Mouse (Mus musculus) hindbrain, embryonic 12.5 days (tissue): ENCODE data around the gene Fars2. TPM values are rescaled to one million over a fixed set of nuclear protein-coding genes. Genes with fewer than 3 reads are reported as not detected.
A peak's percentile ranks its signal among the peaks of the same experiment; 100 is the strongest.

ENCODE experiments used
- ATAC-seq: fragments of 200-750 bp; cut with Nextera tagmentation; 2 replicates; pipeline ENCODE4 v1.8.0; 2017; ENCODE audit warnings: moderate TSS enrichment; ENCODE audit not compliant: low FRiP score
- H3K27ac ChIP-seq: fragments of 300-500 bp; sonication (generic); 2 replicates; pipeline ENCODE4 v1.5.1; 2016; ENCODE audit warnings: mild to moderate bottlenecking
- H3K27me3 ChIP-seq: fragments of 300-500 bp; sonication (generic); 2 replicates; pipeline ENCODE4 v1.6.1; 2016; ENCODE audit warnings: mild to moderate bottlenecking
- H3K36me3 ChIP-seq: fragments of 300-500 bp; sonication (generic); 2 replicates; pipeline ENCODE4 v1.6.1; 2016; ENCODE audit warnings: mild to moderate bottlenecking
- H3K4me1 ChIP-seq: fragments of 300-500 bp; sonication (generic); 2 replicates; pipeline ENCODE4 v1.6.1; 2016
- H3K4me2 ChIP-seq: fragments of 300-500 bp; sonication (generic); replicated peaks from 2 replicates; pipeline ENCODE4 v1.6.1; 2016; ENCODE audit warnings: mild to moderate bottlenecking
- H3K4me3 ChIP-seq: fragments of 300-500 bp; sonication (generic); 2 replicates; pipeline ENCODE4 v1.5.1; 2016; ENCODE audit warnings: mild to moderate bottlenecking
- H3K9ac ChIP-seq: fragments of 300-500 bp; sonication (generic); 2 replicates; pipeline ENCODE4 v1.6.1; 2016; ENCODE audit warnings: mild to moderate bottlenecking, moderate library complexity
- H3K9me3 ChIP-seq: fragments of 300-500 bp; sonication (generic); replicated peaks from 2 replicates; pipeline ENCODE4 v1.6.1; 2016; ENCODE audit warnings: mild to moderate bottlenecking
- WGBS: fragments of 180-500 bp; shearing (Covaris S2); methylation state at CpG from one replicate; pipeline ENCODE4 v1.1.7; 2016; 5-methylcytosine and 5-hydroxymethylcytosine counted together
- polyA plus RNA-seq: library from polyadenylated mRNA; unstranded; fragments of >200 nt; fragmentation: Nextera tagmentation; extraction: Ambion mirVana; gene quantifications from 2 replicates; pipeline ENCODE4 v1.2.1, GENCODE M21; 2016

Gene Fars2
- polyA plus RNA-seq, 1 experiment from 2014 or later, result 27.8 TPM

DNA sequence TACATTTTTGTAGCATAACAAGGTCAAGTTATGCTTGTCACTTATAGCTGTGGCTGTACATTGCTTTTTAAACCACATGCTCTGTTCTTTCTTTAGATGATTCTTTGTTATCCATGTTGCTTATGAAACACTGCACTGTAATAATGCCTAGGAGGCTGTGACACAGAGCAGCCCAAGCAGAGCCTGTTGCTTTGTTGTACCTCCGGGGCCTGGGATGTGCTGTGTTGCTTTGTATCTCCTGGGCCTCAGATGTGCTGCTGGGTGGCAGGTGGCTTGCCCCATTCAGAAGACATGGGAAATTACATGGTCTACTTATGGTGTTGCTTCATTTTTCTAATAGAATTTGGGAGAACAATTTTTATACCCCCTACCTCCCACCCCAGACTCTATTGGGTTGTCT lies 166.9 kb downstream of the Fars2 start:
- no peak overlapping the region for H3K4me2 ChIP-seq
- H3K36me3 ChIP-seq, result no peaks in the 10 kb centered on the region
- ATAC-seq, result no peak
- H3K9me3 ChIP-seq, result no peaks in the 10 kb centered on the region
- H3K27ac ChIP-seq, result peak overlapping the region; percentile 64; the same call in 1 of the 2 replicates
- no peak overlapping the region for H3K4me3 ChIP-seq
- peaks cover 29% of the 10 kb centered on the region for H3K27me3 ChIP-seq
- no peak overlapping the region for H3K9ac ChIP-seq
- peaks cover 23% of the 10 kb centered on the region for H3K4me1 ChIP-seq
- 35% methylated on average over 1 of the region's 1 CpGs for WGBS

DNA sequence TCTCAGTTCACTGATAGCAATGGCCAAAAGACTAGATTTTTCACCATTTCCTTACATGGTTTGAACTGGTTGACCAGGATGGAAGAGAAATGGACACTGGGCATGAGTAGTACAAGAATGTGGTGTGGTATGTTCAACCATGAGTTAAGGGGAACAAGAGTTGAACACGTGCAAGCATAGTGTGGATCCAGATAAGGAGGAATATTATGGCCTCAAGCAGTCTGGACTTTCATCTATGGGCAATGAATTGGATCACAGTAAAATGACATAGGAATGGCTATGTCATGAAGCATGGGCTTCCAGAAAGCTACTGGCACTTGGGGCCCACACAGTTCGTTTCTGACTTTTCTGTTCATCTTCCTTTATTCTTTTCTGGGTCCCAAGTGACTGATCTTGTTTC lies 168.0 kb downstream of the Fars2 start:
- Histone ChIP-seq H3K27me3 (peaks cover 31% of the 10 kb centered on the region), H3K9ac (no peak overlapping the region), H3K27ac (0 out of 2 replicates have a peak overlapping the region, but pooled peaks have one; percentile 64), H3K36me3 (no peaks in the 10 kb centered on the region), H3K4me2 (no peak overlapping the region), H3K4me3 (no peak overlapping the region), H3K4me1 (peaks cover 23% of the 10 kb centered on the region), H3K9me3 (no peaks in the 10 kb centered on the region)
- ATAC-seq, result no peak
- 84% methylated on average over 2 of the region's 2 CpGs for WGBS

DNA sequence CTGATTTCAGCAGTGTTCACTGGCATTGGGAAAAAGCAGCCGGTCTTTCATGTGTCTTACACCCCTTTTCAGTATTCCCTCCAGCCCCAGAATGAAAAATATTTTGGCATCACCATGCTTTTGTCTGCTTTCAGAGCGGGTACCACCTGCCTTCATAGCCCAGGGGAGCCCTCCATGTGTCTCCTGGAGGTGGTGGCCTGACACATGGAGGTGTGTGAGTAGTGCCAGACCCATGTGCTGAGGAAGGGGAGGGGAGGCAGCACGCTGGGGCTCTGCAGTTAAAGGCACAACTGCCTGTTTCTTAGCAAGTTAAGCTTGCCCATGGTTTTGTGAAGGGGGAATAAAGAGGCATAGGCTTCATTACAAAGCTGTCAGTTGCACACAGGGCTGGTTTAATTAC lies 176.3 kb downstream of the Fars2 start:
- 0 out of 2 replicates have a peak, but pooled peaks cover 4% of the 10 kb centered on the region for H3K27me3 ChIP-seq
- no peaks in the 10 kb centered on the region for H3K36me3 ChIP-seq
- H3K9me3 ChIP-seq, result no peaks in the 10 kb centered on the region
- H3K4me3 ChIP-seq, result no peak overlapping the region
- no peak for ATAC-seq
- no peak overlapping the region for H3K4me2 ChIP-seq
- no peak overlapping the region for H3K9ac ChIP-seq
- H3K4me1 ChIP-seq, result peaks cover 20% of the 10 kb centered on the region
- WGBS, result 49% methylated on average over 3 of the region's 3 CpGs
- H3K27ac ChIP-seq, result no peak overlapping the region; the same call in 1 of the 2 replicates

DNA sequence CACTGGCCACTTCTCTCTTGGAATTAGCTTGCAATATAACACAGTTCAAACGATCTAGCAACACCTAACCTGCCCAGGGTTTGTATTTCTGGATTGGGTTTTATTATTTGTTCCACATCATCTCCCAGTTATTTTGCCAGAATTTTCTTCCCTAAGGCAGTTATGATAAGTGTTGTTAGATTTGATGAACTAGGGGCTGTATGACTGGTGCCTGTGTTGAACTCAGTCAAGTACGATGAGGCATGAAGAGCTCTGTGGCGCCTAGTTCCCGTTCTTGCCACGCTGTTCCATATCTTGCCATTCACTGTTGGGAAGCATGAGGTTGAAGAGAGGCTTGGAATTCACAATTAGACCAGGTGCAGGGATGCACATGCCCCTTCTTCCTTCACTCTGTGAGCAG lies 177.3 kb downstream of the Fars2 start:
- 84% methylated on average over 5 of the region's 5 CpGs for WGBS

DNA sequence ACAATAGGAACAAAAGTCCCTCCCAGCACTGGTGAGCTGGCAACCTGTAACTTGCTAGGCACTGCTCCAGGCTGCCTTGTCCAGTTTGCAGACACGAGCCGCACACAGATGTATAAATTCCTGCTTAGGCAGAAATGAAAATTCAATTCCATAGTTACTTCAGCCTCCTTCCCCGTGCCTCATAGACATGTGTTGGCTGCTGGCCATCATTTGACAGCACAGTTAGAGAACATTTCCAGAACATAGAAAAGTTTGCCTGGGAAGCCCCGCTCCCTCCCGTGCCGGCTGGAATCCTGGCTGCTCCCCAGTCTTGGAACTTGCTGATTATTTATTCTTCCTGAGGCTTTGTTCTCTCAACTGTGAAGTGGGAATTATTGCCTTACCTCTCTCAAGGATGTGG lies 178.6 kb downstream of the Fars2 start:
- no peak overlapping the region for H3K9ac ChIP-seq
- no peaks in the 10 kb centered on the region for H3K9me3 ChIP-seq
- no peak overlapping the region for H3K4me3 ChIP-seq
- no peak overlapping the region; the same call in 1 of the 2 replicates for H3K27ac ChIP-seq
- 36% methylated on average over 6 of the region's 6 CpGs for WGBS
- no peaks in the 10 kb centered on the region for H3K27me3 ChIP-seq
- H3K4me2 ChIP-seq, result no peak overlapping the region
- H3K36me3 ChIP-seq, result no peaks in the 10 kb centered on the region
- no peak for ATAC-seq
- peaks cover 22% of the 10 kb centered on the region for H3K4me1 ChIP-seq

More for the DNA sequence above, 177.3 kb downstream of the Fars2 start:
- Histone ChIP-seq H3K4me3 (no peak overlapping the region), H3K9ac (no peak overlapping the region), H3K9me3 (no peaks in the 10 kb centered on the region), H3K36me3 (no peaks in the 10 kb centered on the region), H3K4me1 (peaks cover 22% of the 10 kb centered on the region), H3K27ac (no peak overlapping the region), H3K4me2 (no peak overlapping the region), H3K27me3 (0 out of 2 replicates have a peak, but pooled peaks cover 2% of the 10 kb centered on the region)
- no peak for ATAC-seq

DNA sequence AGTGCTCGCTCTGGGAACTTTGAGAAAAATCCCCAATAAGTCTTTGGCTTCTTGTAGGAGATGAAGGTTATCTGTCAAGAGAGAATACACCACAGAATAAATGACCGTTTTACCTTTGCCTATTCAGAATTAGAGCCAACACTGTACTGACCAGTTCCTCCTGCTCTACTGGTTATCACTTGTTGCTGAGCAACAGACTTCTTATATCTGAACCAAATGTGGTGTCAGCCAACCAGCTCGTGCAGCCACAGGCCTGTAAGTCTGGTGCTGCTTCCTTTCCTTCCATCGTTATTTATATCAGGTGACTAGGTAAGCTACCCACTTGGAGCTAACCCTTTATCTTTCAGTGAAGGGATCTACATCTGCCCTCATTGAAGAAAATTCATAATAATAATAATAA lies 179.4 kb downstream of the Fars2 start:
- Histone ChIP-seq H3K36me3 (no peaks in the 10 kb centered on the region), H3K9me3 (no peaks in the 10 kb centered on the region), H3K4me3 (no peak overlapping the region), H3K9ac (no peak overlapping the region), H3K27ac (no peak overlapping the region), H3K27me3 (no peaks in the 10 kb centered on the region), H3K4me2 (no peak overlapping the region), H3K4me1 (peaks cover 22% of the 10 kb centered on the region)
- 85% methylated on average over 4 of the region's 4 CpGs for WGBS
- no peak for ATAC-seq

DNA sequence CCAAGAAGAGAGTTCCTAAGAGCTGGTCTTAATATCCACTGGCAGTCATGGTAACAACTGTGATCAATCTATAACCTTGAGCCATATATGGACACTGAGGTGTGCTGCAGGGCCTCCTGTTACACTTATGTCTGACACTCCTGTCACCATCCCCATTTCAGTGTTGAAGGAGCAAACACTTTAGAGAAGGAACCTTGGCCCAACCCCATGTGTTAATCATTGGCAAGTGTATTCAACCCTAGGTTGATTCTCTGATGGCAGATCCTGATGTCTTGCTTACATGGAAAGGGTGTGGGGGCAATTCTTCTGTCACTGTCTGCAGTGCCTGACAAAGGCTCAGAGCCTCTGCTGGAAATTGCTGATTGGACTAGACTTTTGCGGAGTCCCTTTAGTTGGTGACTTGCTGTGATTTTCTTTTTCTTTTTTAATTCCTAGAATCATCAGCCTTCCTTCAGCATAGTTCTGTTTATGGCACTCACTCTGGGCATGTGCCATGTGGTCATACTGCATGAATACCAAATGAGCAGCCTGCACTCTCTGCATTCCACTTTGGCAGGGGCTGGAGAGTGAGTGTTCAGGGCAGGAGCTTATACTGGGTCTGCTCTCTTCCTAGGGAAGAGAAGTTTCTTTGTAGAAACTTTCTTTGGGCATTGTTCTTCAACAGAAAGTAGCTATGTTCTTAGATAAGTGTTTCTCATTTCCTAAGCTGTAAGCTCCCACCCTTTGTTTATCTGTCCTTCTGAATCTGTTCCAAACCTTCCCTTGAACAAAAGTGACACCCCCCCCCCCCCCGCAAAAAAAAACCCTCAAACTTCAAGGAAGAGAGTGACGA lies 181.0 kb downstream of the Fars2 start:
- Histone ChIP-seq H3K27me3 (no peaks in the 10 kb centered on the region), H3K36me3 (no peaks in the 10 kb centered on the region), H3K4me1 (peaks cover 22% of the 10 kb centered on the region), H3K27ac (no peak overlapping the region; the same call in 1 of the 2 replicates), H3K9me3 (no peaks in the 10 kb centered on the region), H3K4me3 (no peak overlapping the region), H3K4me2 (no peak overlapping the region), H3K9ac (no peak overlapping the region)
- 72% methylated on average over 3 of the region's 3 CpGs for WGBS
- ATAC-seq, result no peak

DNA sequence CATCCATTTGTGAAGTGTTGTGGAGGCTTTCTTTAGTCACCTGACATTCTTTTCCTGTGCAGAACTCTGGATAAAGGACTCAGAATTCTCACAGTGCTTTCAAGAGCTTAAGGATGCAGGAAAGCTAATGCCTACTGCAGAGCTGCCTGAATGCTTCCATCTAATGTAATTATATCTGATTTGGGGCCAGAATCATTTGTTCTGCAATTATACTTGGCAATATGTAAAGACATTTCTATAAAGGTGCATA lies 181.5 kb downstream of the Fars2 start:
- no peaks in the 10 kb centered on the region for H3K27me3 ChIP-seq
- ATAC-seq, result no peak
- H3K9me3 ChIP-seq, result no peaks in the 10 kb centered on the region
- H3K4me3 ChIP-seq, result no peak overlapping the region
- no peak overlapping the region for H3K4me2 ChIP-seq
- H3K27ac ChIP-seq, result no peak overlapping the region
- no peak overlapping the region for H3K9ac ChIP-seq
- H3K36me3 ChIP-seq, result no peaks in the 10 kb centered on the region
- peaks cover 18% of the 10 kb centered on the region for H3K4me1 ChIP-seq

DNA sequence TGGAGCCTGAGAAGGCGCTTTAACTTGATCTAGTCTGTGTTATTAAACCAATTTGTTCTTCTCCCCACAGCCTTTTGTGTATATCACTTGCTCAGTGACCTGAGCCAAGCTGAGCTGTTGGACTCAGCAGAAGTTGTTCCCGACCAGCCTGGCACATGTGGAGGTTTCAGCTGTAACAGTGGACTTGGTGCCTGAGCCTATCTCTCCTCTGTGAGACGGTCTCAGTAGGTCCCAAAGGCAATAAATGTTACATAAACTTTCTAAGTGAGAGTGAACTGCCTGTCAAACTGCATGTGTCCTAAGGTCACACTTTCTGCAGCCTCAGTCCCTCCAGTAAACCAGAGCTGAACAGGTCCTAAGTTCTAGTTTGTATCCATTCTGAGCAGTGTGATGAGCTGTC lies 185.6 kb downstream of the Fars2 start:
- Histone ChIP-seq H3K9me3 (no peaks in the 10 kb centered on the region), H3K4me3 (no peak overlapping the region), H3K4me1 (peaks cover 4% of the 10 kb centered on the region), H3K4me2 (no peak overlapping the region), H3K36me3 (no peaks in the 10 kb centered on the region), H3K27me3 (no peaks in the 10 kb centered on the region), H3K9ac (no peak overlapping the region), H3K27ac (no peak overlapping the region)
- ATAC-seq, result no peak
- 73% methylated on average over 3 of the region's 3 CpGs for WGBS

DNA sequence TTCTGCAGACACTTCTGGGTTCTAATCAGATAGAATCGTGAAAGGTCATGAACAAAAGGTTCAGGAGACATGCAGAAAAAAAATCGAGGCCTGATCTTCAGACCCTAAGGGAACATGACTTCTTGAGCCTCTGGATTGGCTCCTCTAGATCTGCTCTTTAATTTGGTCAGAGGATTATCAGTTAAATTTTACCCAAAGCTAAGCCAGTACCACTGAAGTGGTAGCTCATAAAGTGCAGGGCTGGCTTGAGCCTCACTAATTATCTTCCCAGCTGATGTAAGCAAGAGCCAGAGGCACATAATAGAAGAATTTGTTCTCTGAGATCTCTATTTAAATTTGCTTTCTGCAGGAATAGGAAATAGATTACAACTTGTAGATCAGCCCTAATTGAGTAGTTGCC lies 188.1 kb downstream of the Fars2 start:
- Histone ChIP-seq H3K4me3 (no peak overlapping the region), H3K27ac (no peak overlapping the region), H3K4me2 (no peak overlapping the region), H3K27me3 (no peaks in the 10 kb centered on the region), H3K9me3 (no peaks in the 10 kb centered on the region), H3K36me3 (no peaks in the 10 kb centered on the region), H3K4me1 (no peaks in the 10 kb centered on the region), H3K9ac (no peak overlapping the region)
- 79% methylated on average over 2 of the region's 2 CpGs for WGBS
- ATAC-seq, result no peak

DNA sequence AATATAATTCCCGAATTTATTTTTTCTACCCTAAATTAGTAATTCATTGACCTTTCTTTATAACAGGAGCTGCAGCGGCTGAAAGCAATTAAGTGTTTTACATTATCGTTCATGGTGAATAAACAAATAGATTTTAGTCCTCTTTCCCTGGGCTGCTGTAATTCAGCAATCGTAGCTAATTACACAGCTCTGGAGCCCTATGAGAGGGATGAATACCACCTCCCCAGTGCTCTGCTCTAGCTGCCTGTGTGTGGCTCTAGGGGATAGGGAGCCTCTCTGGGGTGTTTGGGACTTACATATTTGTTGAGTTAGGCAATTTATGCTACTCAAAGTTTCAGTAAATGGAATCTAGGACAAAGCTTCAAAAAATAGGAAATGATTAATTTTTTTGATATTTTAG lies 190.2 kb downstream of the Fars2 start:
- WGBS, result 78% methylated on average over 4 of the region's 4 CpGs
- H3K9me3 ChIP-seq, result no peaks in the 10 kb centered on the region
- H3K9ac ChIP-seq, result no peak overlapping the region
- H3K27ac ChIP-seq, result no peak overlapping the region
- H3K4me3 ChIP-seq, result no peak overlapping the region
- H3K36me3 ChIP-seq, result no peaks in the 10 kb centered on the region
- ATAC-seq, result no peak
- H3K4me1 ChIP-seq, result no peaks in the 10 kb centered on the region
- no peak overlapping the region for H3K4me2 ChIP-seq
- no peaks in the 10 kb centered on the region for H3K27me3 ChIP-seq

DNA sequence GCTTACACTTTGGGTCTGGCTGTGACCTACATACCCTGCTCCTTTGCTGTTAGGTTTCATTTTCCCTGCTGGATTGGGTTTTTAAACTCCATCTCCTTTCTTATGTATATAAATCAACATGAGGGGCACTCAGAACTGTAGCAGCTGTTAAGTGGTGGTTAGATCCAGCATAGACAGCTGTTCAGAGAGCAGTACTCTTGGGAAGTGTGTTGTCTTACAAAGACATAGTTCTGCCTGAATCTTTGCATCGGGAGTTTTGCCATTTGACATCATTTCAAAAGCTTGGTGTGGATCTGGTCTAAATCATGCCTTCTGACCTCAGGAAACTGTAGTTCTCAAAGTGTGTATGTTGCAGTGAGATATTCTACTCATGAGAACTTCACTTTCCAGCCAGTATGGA lies 191.9 kb downstream of the Fars2 start:
- 85% methylated on average over 1 of the region's 1 CpGs for WGBS
- Histone ChIP-seq H3K9ac (no peak overlapping the region), H3K36me3 (no peaks in the 10 kb centered on the region), H3K4me3 (no peak overlapping the region), H3K9me3 (no peaks in the 10 kb centered on the region), H3K4me2 (no peak overlapping the region), H3K4me1 (no peaks in the 10 kb centered on the region), H3K27ac (no peak overlapping the region), H3K27me3 (no peaks in the 10 kb centered on the region)
- no peak for ATAC-seq

DNA sequence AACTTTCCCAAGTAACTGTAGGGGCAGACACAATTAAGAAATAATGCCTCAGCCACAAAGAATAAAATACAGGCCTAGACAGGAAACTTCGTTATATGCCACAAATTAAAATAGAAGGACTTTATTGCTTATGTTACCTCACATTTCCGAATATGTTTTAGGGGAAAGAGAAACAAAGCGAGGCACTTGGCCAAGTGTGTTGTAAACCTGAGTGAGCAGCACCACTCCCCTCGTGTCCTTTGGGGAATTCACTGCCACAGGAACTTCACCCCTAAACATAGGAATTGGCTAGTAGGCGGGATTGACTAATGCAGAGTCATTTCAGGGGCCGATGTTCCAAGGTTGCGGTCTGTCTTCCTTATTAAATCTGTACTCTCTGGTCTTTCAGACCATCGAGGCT lies 197.0 kb downstream of the Fars2 start:
- Histone ChIP-seq H3K27ac (no peak overlapping the region), H3K36me3 (no peaks in the 10 kb centered on the region), H3K4me2 (no peak overlapping the region), H3K9me3 (no peaks in the 10 kb centered on the region), H3K4me1 (no peaks in the 10 kb centered on the region), H3K4me3 (no peak overlapping the region), H3K9ac (no peak overlapping the region), H3K27me3 (no peaks in the 10 kb centered on the region)
- WGBS, result 84% methylated on average over 8 of the region's 8 CpGs
- no peak for ATAC-seq
